Mouse (Mus musculus) heart, embryonic 14.5 days (tissue): ENCODE data around the gene Tbc1d16. TPM values are rescaled to one million over a fixed set of nuclear protein-coding genes. Genes with fewer than 3 reads are reported as not detected.
A peak's percentile ranks its signal among the peaks of the same experiment; 100 is the strongest.

Experiments
- ATAC-seq: fragments of 200-750 bp; cut with Nextera tagmentation; 2 replicates; pipeline ENCODE4 v1.8.0; 2017; ENCODE audit warnings: low read depth, moderate TSS enrichment; ENCODE audit not compliant: insufficient number of reproducible peaks, insufficient read depth, low FRiP score
- H3K27ac ChIP-seq, 2 experiments: fragments of 200-500 bp in 1 of 2; fragments of 300-500 bp in 1 of 2; sonication (generic) in 1 of 2; replicated peaks in 1 of 2; 2 replicates each; pipeline ENCODE4 v1.5.1; 2012 to 2014; ENCODE audit warnings: low read depth in 2 of 2, low read length in 2 of 2, control low read depth in 1 of 2, mild to moderate bottlenecking in 1 of 2, mixed read lengths in 1 of 2; ENCODE audit not compliant: control insufficient read depth in 1 of 2, insufficient read depth in 1 of 2
- H3K27me3 ChIP-seq: fragments of 300-500 bp; sonication (generic); 2 replicates; pipeline ENCODE4 v1.6.1; 2014; ENCODE audit warnings: mild to moderate bottlenecking, low read length, control low read depth; ENCODE audit not compliant: control insufficient read depth, insufficient read depth
- H3K36me3 ChIP-seq: fragments of 300-500 bp; sonication (generic); 2 replicates; pipeline ENCODE4 v1.6.1; 2014; ENCODE audit warnings: mild to moderate bottlenecking, control low read depth, low read length, mixed read lengths; ENCODE audit not compliant: control insufficient read depth, insufficient read depth
- H3K4me1 ChIP-seq, 2 experiments: fragments of 200-500 bp in 1 of 2; fragments of 300-500 bp in 1 of 2; sonication (generic) in 1 of 2; 2 replicates each; pipeline ENCODE4 v1.6.1; 2012 to 2014; ENCODE audit warnings: low read length in 2 of 2, control low read depth in 1 of 2, mixed read lengths in 1 of 2; ENCODE audit not compliant: control insufficient read depth in 2 of 2, insufficient read depth in 2 of 2
- H3K4me2 ChIP-seq: fragments of 300-500 bp; sonication (generic); 2 replicates; pipeline ENCODE4 v1.6.1; 2014; ENCODE audit warnings: mild to moderate bottlenecking, low read length
- H3K4me3 ChIP-seq, 2 experiments: fragments of 200-500 bp in 1 of 2; fragments of 300-500 bp in 1 of 2; sonication (generic) in 1 of 2; 2 replicates each; pipeline ENCODE4 v1.5.1; 2012 to 2014; ENCODE audit warnings: low read length in 2 of 2, mild to moderate bottlenecking in 2 of 2, control low read depth in 1 of 2, low read depth in 1 of 2, moderate library complexity in 1 of 2; ENCODE audit not compliant: control insufficient read depth in 1 of 2, insufficient read depth in 1 of 2
- H3K9ac ChIP-seq: fragments of 300-500 bp; sonication (generic); 2 replicates; pipeline ENCODE4 v1.6.1; 2014; ENCODE audit warnings: mild to moderate bottlenecking, low read length
- H3K9me3 ChIP-seq: fragments of 300-500 bp; sonication (generic); 2 replicates; pipeline ENCODE4 v1.6.1; 2016; ENCODE audit warnings: low read length, control low read depth; ENCODE audit not compliant: control insufficient read depth
- WGBS: fragments of 180-500 bp; shearing (Covaris S2); extraction: QIAGEN DNeasy Blood & Tissue Kit; methylation state at CpG from one replicate; pipeline ENCODE4 v1.1.7; 2014; 5-methylcytosine and 5-hydroxymethylcytosine counted together
- polyA plus RNA-seq: library from polyadenylated mRNA; unstranded; fragments of >200 nt; fragmentation: Nextera tagmentation; extraction: Ambion mirVana; gene quantifications from 2 replicates; pipeline ENCODE4 v1.2.1, GENCODE M21; 2014

Gene Tbc1d16
- polyA plus RNA-seq, 1 experiment from 2014 or later: 10.3 TPM

GRCm38 (mm10) chr11:119223124-119223890, 5.0 kb downstream of the Tbc1d16 start:
- ATAC-seq: no peak
- H3K9ac ChIP-seq: no peak overlapping the region
- no peaks in the 10 kb centered on the region for H3K27me3 ChIP-seq
- no peak overlapping the region for H3K27ac ChIP-seq
- H3K4me1 ChIP-seq: peaks cover 16 to 18% of the 10 kb centered on the region in 2 experiments
- 81% methylated on average over 20 of the region's 20 CpGs for WGBS
- no peak overlapping the region for H3K4me2 ChIP-seq
- H3K4me3 ChIP-seq: no peak overlapping the region
- no peaks in the 10 kb centered on the region for H3K9me3 ChIP-seq
- no peaks in the 10 kb centered on the region for H3K36me3 ChIP-seq

DNA sequence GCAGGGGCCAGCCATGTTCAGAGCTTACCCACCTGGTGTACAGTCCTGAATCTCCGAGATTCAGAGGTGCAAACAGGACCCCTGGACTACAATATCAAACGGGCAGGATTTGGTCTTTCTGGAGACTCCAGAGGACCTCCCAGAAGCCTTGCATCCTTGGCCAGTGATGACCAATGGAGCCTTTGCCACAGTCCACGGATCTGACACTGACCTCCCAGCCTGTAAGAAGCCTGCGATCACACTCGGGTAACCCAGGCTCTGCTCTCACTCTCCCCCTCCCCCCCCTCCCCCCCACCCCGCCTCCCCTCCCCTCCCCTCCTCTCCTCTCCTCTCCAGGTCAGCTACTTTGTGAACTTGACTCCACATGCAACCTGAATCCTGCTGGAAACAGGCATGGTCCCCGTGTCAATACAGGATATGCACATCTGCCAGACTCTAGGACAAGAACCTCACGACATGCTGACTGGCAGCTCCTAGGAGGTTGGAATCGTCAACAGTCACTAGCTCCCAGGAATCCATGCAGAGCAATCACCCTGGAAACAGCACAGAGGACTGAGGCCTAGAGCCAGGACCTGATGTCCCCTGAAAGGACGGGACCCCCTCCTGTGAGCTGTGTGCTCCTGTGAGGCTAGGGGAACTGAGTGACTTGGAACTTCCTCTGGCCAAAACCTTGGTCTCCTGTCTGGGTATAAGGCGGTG, 6.3 kb downstream of the Tbc1d16 start:
- H3K9me3 ChIP-seq: no peaks in the 10 kb centered on the region
- H3K9ac ChIP-seq: no peak overlapping the region
- H3K36me3 ChIP-seq: no peaks in the 10 kb centered on the region
- H3K4me3 ChIP-seq: no peak overlapping the region
- no peak overlapping the region for H3K4me2 ChIP-seq
- no peak for ATAC-seq
- H3K27me3 ChIP-seq: no peaks in the 10 kb centered on the region
- WGBS: 44% methylated on average over 10 of the region's 11 CpGs
- peaks cover 12 to 14% of the 10 kb centered on the region in 2 experiments for H3K4me1 ChIP-seq
- H3K27ac ChIP-seq: no peak overlapping the region

GRCm38 (mm10) chr11:119219816-119220465, 8.4 kb downstream of the Tbc1d16 start:
- H3K4me1 ChIP-seq: peaks cover 27 to 30% of the 10 kb centered on the region in 2 experiments
- H3K9me3 ChIP-seq: no peaks in the 10 kb centered on the region
- H3K36me3 ChIP-seq: no peaks in the 10 kb centered on the region
- H3K4me3 ChIP-seq: no peak overlapping the region
- peak overlapping the region; percentile 51 for H3K4me2 ChIP-seq
- H3K27ac ChIP-seq: peak overlapping the region; percentile 4 to 44; a peak in 2 of 4 replicates
- no peak for ATAC-seq
- 18% methylated on average over 17 of the region's 17 CpGs for WGBS
- H3K27me3 ChIP-seq: no peaks in the 10 kb centered on the region
- H3K9ac ChIP-seq: peak overlapping the region; percentile 42

GRCm38 (mm10) chr11:119217861-119218260, 10.4 kb downstream of the Tbc1d16 start:
- Histone ChIP-seq H3K9me3 (no peaks in the 10 kb centered on the region), H3K9ac (no peak overlapping the region), H3K27ac (no peak overlapping the region), H3K36me3 (no peaks in the 10 kb centered on the region), H3K4me3 (no peak overlapping the region), H3K27me3 (no peaks in the 10 kb centered on the region), H3K4me1 (peaks cover 41 to 49% of the 10 kb centered on the region in 2 experiments), H3K4me2 (no peak overlapping the region)
- ATAC-seq: no peak
- WGBS: 95% methylated on average over 6 of the region's 6 CpGs

GRCm38 (mm10) chr11:119215905-119216507, 12.3 kb downstream of the Tbc1d16 start:
- H3K27me3 ChIP-seq: no peaks in the 10 kb centered on the region
- ATAC-seq: peak; percentile 31; the same call in 1 of the 2 replicates
- H3K4me1 ChIP-seq: peaks cover 41 to 53% of the 10 kb centered on the region in 2 experiments
- peak overlapping the region; percentile 66 for H3K9ac ChIP-seq
- H3K4me2 ChIP-seq: peak overlapping the region; percentile 74
- H3K27ac ChIP-seq: peak overlapping the region; percentile 68 to 89
- H3K4me3 ChIP-seq: peak overlapping the region in 1 of 2 experiments; percentile 32; a peak in 2 of 4 replicates
- no peaks in the 10 kb centered on the region for H3K36me3 ChIP-seq
- WGBS: 36% methylated on average over 9 of the region's 9 CpGs
- no peaks in the 10 kb centered on the region for H3K9me3 ChIP-seq

GRCm38 (mm10) chr11:119215038-119215904, 13.0 kb downstream of the Tbc1d16 start:
- peak overlapping the region; percentile 11 to 32 for H3K4me3 ChIP-seq
- H3K9me3 ChIP-seq: no peaks in the 10 kb centered on the region
- H3K4me1 ChIP-seq: peaks cover 45 to 52% of the 10 kb centered on the region in 2 experiments
- WGBS: 4% methylated on average over 18 of the region's 18 CpGs
- H3K27me3 ChIP-seq: no peaks in the 10 kb centered on the region
- peak overlapping the region; percentile 66 for H3K9ac ChIP-seq
- peak overlapping the region; percentile 74 for H3K4me2 ChIP-seq
- peak overlapping the region; percentile 73 to 89 for H3K27ac ChIP-seq
- H3K36me3 ChIP-seq: no peaks in the 10 kb centered on the region
- peak; percentile 77 for ATAC-seq
